Mouse (Mus musculus) cerebellum, adult 11-12 months (tissue): ENCODE measurements around the gene Tsen54.
A peak's percentile ranks its signal among the peaks of the same experiment; 100 is the strongest.
"Not testable (repeated sequence)": the region's sequence is repeated elsewhere in the genome, so short reads cannot be mapped to it uniquely, and the experiment has no call there.

ENCODE experiments used
- DNase-seq: peaks from one replicate; pipeline ENCODE4 v3.0.0; 2022

Tsen54 gene

GRCm38 (mm10) chr11:115831518-115831917, 17.0 kb downstream of the Tsen54 start:
- DNase-seq: no peak

GRCm38 (mm10) chr11:115832064-115832463, 17.5 kb downstream of the Tsen54 start:
- no peak for DNase-seq

GRCm38 (mm10) chr11:115832523-115832922, 18.0 kb downstream of the Tsen54 start:
- no peak for DNase-seq

GRCm38 (mm10) chr11:115833021-115833513, 18.5 kb downstream of the Tsen54 start:
- no peak for DNase-seq

- no peak for DNase-seq
Observed at GRCm38 (mm10) chr11:115834033-115834432, 19.5 kb downstream of the Tsen54 start.

- no peak for DNase-seq
Observed at GRCm38 (mm10) chr11:115836656-115837395, 22.3 kb downstream of the Tsen54 start.

GRCm38 (mm10) chr11:115837606-115838345, 23.3 kb downstream of the Tsen54 start:
- DNase-seq: no peak

- DNase-seq: no peak
Observed at GRCm38 (mm10) chr11:115838895-115839311, 24.4 kb downstream of the Tsen54 start.

GRCm38 (mm10) chr11:115839732-115840131, 25.2 kb downstream of the Tsen54 start:
- DNase-seq: no peak

GRCm38 (mm10) chr11:115841044-115841443, 26.5 kb downstream of the Tsen54 start:
- no peak for DNase-seq

- DNase-seq: no peak
Observed at GRCm38 (mm10) chr11:115841961-115842550, 27.5 kb downstream of the Tsen54 start.

- DNase-seq: no peak
Observed at GRCm38 (mm10) chr11:115843141-115843890, 28.8 kb downstream of the Tsen54 start.

GRCm38 (mm10) chr11:115843891-115844239, 29.3 kb downstream of the Tsen54 start:
- DNase-seq: no peak

GRCm38 (mm10) chr11:115844240-115844639, 29.7 kb downstream of the Tsen54 start:
- no peak for DNase-seq

GRCm38 (mm10) chr11:115845819-115846218, 31.3 kb downstream of the Tsen54 start:
- DNase-seq: no peak

GRCm38 (mm10) chr11:115854674-115855073, 40.1 kb downstream of the Tsen54 start:
- no peak for DNase-seq

- DNase-seq: not testable (repeated sequence)
Observed at GRCm38 (mm10) chr11:115857146-115857545, 42.6 kb downstream of the Tsen54 start.

- no peak for DNase-seq
Observed at GRCm38 (mm10) chr11:115857936-115858335, 43.4 kb downstream of the Tsen54 start.

- DNase-seq: no peak
Observed at GRCm38 (mm10) chr11:115858354-115858753, 43.8 kb downstream of the Tsen54 start, which contains the start of gene Myo15b. TSS of gene Myo15b (plus strand) at chr11:115858406.

GRCm38 (mm10) chr11:115859143-115859945, 44.8 kb downstream of the Tsen54 start:
- peak; percentile 53 for DNase-seq

GRCm38 (mm10) chr11:115863895-115864294, 49.4 kb downstream of the Tsen54 start:
- no peak for DNase-seq

GRCm38 (mm10) chr11:115869393-115869792, 54.9 kb downstream of the Tsen54 start:
- DNase-seq: no peak
